Mouse (Mus musculus): ENCODE measurements around the gene Vsig8. TPM values are rescaled to one million over a fixed set of nuclear protein-coding genes. Genes with fewer than 3 reads are reported as not detected.

Gene Vsig8
- polyA plus RNA-seq, 1 experiment from 2014 or later, result 0.39 TPM

DNA sequence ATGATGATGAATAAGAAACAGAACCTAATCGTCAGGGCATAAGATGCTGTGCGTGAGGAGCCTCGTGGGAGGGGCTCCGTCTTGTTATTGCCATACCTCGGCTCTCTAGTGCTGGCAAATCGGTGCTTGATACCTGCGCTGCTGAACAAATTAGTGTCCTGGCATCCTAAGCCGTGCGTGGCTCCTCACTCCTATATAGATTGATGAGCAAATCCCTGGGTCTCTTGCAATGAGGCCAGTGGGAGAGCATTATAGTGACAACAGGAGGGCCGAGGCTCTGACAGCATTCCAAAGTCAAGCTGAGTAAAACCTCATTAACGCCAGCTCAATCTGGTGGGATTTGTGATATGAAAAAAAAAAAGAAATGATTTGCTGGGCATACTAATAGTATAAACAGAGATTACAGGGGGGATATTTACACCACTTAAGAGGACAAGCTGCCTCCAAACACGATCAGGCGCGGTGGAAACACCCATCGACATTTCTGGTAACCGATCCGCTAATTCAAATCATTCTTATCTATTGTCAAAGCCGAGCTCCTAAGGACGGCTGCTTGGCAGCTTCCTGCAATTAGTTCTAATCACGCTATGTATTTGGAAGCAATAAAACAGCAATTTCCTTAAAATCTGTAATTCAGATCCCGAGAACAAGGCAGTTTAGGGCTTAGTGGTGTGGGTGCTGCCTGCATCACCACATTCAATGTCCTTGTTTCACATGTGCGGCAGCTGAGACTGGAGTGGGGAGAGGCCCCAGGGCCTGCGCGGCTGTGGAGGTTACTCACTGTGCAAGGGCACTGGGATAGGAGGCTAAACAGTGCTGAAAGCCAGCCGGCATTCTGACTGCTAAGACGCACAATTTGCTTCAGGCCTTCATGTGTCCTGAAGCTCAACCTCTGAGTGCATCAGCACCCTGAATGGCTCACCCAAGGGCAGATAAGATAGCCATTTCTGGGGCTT, 30.2 kb downstream of the Vsig8 start:
- H3K27me3 ChIP-seq (replicated peaks; ENCODE audit: insufficient read depth, low read length), result no peaks in the 10 kb centered on the region
- TF ChIP-seq CTCF (IDR thresholded peaks at IDR 0.05), result no peak
- no peak for TF ChIP-seq EP300 (IDR thresholded peaks at IDR 0.05)
- DNase-seq (ENCODE audit: low spot score) (no peak), ATAC-seq (no peak)
- no peak overlapping the region for H3K27ac ChIP-seq (ENCODE audit: low read length)
- H3K4me3 ChIP-seq (ENCODE audit: low read depth, low read length), result no peak overlapping the region
- H3K9me3 ChIP-seq (ENCODE audit: low read length), result no peaks in the 10 kb centered on the region
- H3K4me1 ChIP-seq (ENCODE audit: insufficient read depth, low read depth, low read length), result no peaks in the 10 kb centered on the region
- H3K9ac ChIP-seq (replicated peaks; ENCODE audit: low read depth), result no peak overlapping the region
- H3K4me2 ChIP-seq (replicated peaks; ENCODE audit: low read depth, low read length), result no peak overlapping the region
- WGBS, result 33% methylated on average over 26 of the region's 26 CpGs
- H3K36me3 ChIP-seq (ENCODE audit: insufficient read depth, low read length), result no peaks in the 10 kb centered on the region

DNA sequence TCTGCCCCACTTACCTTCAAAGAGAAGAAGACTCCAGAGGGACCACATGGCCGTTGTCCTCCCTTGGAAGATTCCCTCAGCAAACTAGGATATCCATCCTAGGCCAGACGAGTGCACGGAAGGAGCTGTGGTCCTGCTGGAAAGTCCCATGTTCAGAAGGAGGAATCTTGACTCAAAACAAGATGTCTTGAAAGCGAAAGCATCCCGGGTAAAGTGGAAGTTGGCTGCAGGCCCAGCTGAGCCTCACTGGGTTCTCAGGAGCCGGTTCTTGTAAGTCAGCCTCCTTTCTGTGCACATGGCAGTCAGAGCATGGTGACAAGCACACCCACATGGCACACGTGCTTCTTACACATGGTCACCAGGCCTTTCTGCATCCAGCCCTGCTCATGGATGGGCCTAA, 34.6 kb downstream of the Vsig8 start, which contains the start of gene Slamf8:
TSS of gene Slamf8 (minus strand) at position 184 of the 400 bp plus-strand sequence.
- WGBS, result 43% methylated on average over 7 of the region's 7 CpGs
- ATAC-seq, result no peak

DNA sequence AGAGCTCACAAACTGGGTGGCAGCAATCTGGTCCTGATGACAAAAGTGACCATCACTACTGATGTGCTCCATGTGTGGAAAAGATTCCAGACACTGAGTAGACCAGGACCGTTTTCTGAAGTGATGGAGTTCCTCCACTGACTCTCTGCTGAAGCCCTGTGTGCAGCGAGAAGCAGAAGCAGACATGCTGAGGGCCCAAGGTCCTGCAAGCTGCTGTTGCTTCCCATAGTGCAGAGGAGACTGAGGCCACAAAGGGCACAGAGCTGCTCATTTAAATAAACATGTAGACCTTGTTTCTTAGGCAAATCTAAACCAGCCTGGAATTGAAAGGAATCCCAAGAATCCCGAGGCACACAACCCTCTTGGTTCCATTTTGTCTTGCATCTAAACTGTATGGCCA, 37.6 kb downstream of the Vsig8 start:
- no peak for ATAC-seq
- H3K9ac ChIP-seq (replicated peaks; ENCODE audit: low read depth), result no peak overlapping the region

More for the DNA sequence above, 34.6 kb downstream of the Vsig8 start, which contains the start of gene Slamf8:
- H3K4me2 ChIP-seq (replicated peaks; ENCODE audit: low read depth, low read length), result no peak within 1 kb of the TSS
- no peak within 1 kb of the TSS for H3K27ac ChIP-seq (ENCODE audit: low read length)
- H3K4me1 ChIP-seq (ENCODE audit: insufficient read depth, low read depth, low read length), result no peaks in the 10 kb centered on the region
- H3K9me3 ChIP-seq (ENCODE audit: low read length), result no peaks in the 10 kb centered on the region
- H3K27me3 ChIP-seq (replicated peaks; ENCODE audit: insufficient read depth, low read length), result no peaks in the 10 kb centered on the region
- TF ChIP-seq EP300 (IDR thresholded peaks at IDR 0.05), result no peak
- TF ChIP-seq CTCF (IDR thresholded peaks at IDR 0.05), result no peak
- no peak for DNase-seq (ENCODE audit: low spot score)
- H3K9ac ChIP-seq (replicated peaks; ENCODE audit: low read depth), result no peak within 1 kb of the TSS
- no peak within 1 kb of the TSS for H3K4me3 ChIP-seq (ENCODE audit: low read depth, low read length)
- H3K36me3 ChIP-seq (ENCODE audit: insufficient read depth, low read length), result no peaks in the 10 kb centered on the region

DNA sequence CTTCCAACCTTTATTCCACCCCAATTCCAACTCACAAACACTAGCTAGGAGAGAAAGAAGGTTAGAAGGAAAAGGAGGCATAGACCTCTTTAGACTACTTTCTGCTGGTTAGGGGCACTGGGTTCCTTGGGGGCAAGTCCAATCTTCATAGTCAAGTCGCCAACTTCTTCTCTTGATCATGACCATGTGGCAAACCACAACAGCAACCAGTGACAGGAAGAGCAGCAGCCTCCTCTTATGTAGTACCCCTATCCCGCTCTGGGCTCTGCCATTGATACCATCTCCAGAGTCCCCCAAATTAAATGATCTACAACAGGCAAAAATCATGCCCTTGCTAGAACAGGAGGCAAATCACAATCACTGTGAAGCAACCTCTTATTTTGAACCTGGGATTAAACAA, 38.2 kb downstream of the Vsig8 start:
- H3K4me3 ChIP-seq (ENCODE audit: low read depth, low read length), result no peak overlapping the region
- WGBS, result 62% methylated on average over 2 of the region's 2 CpGs
- no peak for ATAC-seq
- no peaks in the 10 kb centered on the region for H3K27me3 ChIP-seq (replicated peaks; ENCODE audit: insufficient read depth, low read length)
- no peak for TF ChIP-seq EP300 (IDR thresholded peaks at IDR 0.05)
- no peak for TF ChIP-seq CTCF (IDR thresholded peaks at IDR 0.05)
- H3K9me3 ChIP-seq (ENCODE audit: low read length), result no peaks in the 10 kb centered on the region
- no peaks in the 10 kb centered on the region for H3K4me1 ChIP-seq (ENCODE audit: insufficient read depth, low read depth, low read length)
- H3K4me2 ChIP-seq (replicated peaks; ENCODE audit: low read depth, low read length), result no peak overlapping the region
- H3K27ac ChIP-seq (ENCODE audit: low read length), result no peak overlapping the region
- no peaks in the 10 kb centered on the region for H3K36me3 ChIP-seq (ENCODE audit: insufficient read depth, low read length)
- DNase-seq (ENCODE audit: low spot score), result no peak
- no peak overlapping the region for H3K9ac ChIP-seq (replicated peaks; ENCODE audit: low read depth)

More for the DNA sequence above, 37.6 kb downstream of the Vsig8 start:
- no peak for TF ChIP-seq EP300 (IDR thresholded peaks at IDR 0.05)
- no peak for TF ChIP-seq CTCF (IDR thresholded peaks at IDR 0.05)
- no peaks in the 10 kb centered on the region for H3K9me3 ChIP-seq (ENCODE audit: low read length)
- H3K36me3 ChIP-seq (ENCODE audit: insufficient read depth, low read length), result no peaks in the 10 kb centered on the region
- no peaks in the 10 kb centered on the region for H3K27me3 ChIP-seq (replicated peaks; ENCODE audit: insufficient read depth, low read length)
- no peaks in the 10 kb centered on the region for H3K4me1 ChIP-seq (ENCODE audit: insufficient read depth, low read depth, low read length)
- no peak overlapping the region for H3K27ac ChIP-seq (ENCODE audit: low read length)
- no peak overlapping the region for H3K4me2 ChIP-seq (replicated peaks; ENCODE audit: low read depth, low read length)
- no peak overlapping the region for H3K4me3 ChIP-seq (ENCODE audit: low read depth, low read length)
- 67% methylated on average over 3 of the region's 3 CpGs for WGBS
- no peak for DNase-seq (ENCODE audit: low spot score)

DNA sequence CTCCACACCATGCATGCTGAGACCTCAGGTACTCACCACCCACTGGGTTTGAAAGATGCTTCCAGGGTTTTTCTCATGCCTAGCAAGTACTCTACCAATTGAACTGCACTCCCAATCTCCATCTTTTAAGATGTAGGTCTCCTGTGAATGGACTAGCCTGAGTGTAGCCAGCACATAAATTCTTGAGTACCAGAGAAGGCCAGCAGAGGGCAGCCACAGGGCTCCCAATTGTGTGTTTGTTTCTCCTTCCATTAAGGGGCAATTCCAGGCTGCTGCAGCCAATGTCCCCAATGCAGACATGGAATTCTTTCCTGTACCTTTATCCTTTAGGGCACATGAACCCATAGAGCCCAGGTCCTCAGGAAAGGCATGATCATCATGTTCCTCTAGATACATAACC, 38.8 kb downstream of the Vsig8 start:
- H3K4me2 ChIP-seq (replicated peaks; ENCODE audit: low read depth, low read length), result no peak overlapping the region
- no peaks in the 10 kb centered on the region for H3K27me3 ChIP-seq (replicated peaks; ENCODE audit: insufficient read depth, low read length)
- no peak overlapping the region for H3K27ac ChIP-seq (ENCODE audit: low read length)
- no peaks in the 10 kb centered on the region for H3K36me3 ChIP-seq (ENCODE audit: insufficient read depth, low read length)
- H3K9me3 ChIP-seq (ENCODE audit: low read length), result no peaks in the 10 kb centered on the region
- H3K9ac ChIP-seq (replicated peaks; ENCODE audit: low read depth), result no peak overlapping the region
- DNase-seq (ENCODE audit: low spot score) (peak; percentile 19), ATAC-seq (no peak)
- no peaks in the 10 kb centered on the region for H3K4me1 ChIP-seq (ENCODE audit: insufficient read depth, low read depth, low read length)
- TF ChIP-seq CTCF (IDR thresholded peaks at IDR 0.05), result peak; percentile 76
- no peak for TF ChIP-seq EP300 (IDR thresholded peaks at IDR 0.05)
- no peak overlapping the region for H3K4me3 ChIP-seq (ENCODE audit: low read depth, low read length)

DNA sequence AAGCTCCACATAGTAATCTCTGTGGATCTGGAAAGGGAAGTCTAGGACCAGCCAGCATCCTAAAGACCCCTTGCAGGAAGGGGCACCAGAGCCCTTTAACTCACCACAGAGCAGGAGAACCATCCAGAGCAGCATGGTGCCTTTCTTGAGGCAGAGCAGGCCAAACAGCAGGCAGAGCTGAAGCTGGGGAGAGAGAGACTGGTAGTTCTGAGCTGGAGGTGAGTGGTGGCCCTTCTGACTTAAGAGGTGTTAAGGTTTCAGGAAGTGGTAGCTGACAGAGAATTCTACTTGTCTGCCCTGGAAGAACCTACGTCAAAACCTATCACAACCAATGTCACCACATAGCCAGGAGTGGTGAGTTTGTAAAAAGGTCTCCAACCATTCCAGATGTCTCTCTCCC, 46.6 kb downstream of the Vsig8 start, which contains the start of gene Fcrl6:
TSS of gene Fcrl6 (minus strand) at position 226 of the 400 bp plus-strand sequence.
- no peak for ATAC-seq
- Histone ChIP-seq H3K9me3 (ENCODE audit: low read length) (no peaks in the 10 kb centered on the region), H3K27ac (ENCODE audit: low read length) (no peak within 1 kb of the TSS), H3K4me1 (ENCODE audit: insufficient read depth, low read depth, low read length) (no peaks in the 10 kb centered on the region), H3K4me2 (replicated peaks; ENCODE audit: low read depth, low read length) (no peak within 1 kb of the TSS), H3K27me3 (replicated peaks; ENCODE audit: insufficient read depth, low read length) (no peaks in the 10 kb centered on the region), H3K36me3 (ENCODE audit: insufficient read depth, low read length) (no peaks in the 10 kb centered on the region), H3K4me3 (ENCODE audit: low read depth, low read length) (no peak within 1 kb of the TSS), H3K9ac (replicated peaks; ENCODE audit: low read depth) (no peak within 1 kb of the TSS)
- no peak for DNase-seq (ENCODE audit: low spot score)
- WGBS, result 33% methylated on average over 1 of the region's 1 CpGs
- no peak for TF ChIP-seq EP300 (IDR thresholded peaks at IDR 0.05)
- no peak for TF ChIP-seq CTCF (IDR thresholded peaks at IDR 0.05)
